Mouse (Mus musculus) forebrain, embryonic 15.5 days (tissue): ENCODE data around the gene Kif24. TPM values are rescaled to one million over a fixed set of nuclear protein-coding genes. Genes with fewer than 3 reads are reported as not detected.
A peak's percentile ranks its signal among the peaks of the same experiment; 100 is the strongest.

Experiments used
- ATAC-seq: fragments of 200-750 bp; cut with Nextera tagmentation; replicated peaks from 2 replicates; pipeline ENCODE4 v1.8.0; 2017; ENCODE audit warnings: mild to moderate bottlenecking, moderate TSS enrichment, moderate library complexity
- H3K27ac ChIP-seq: fragments of 300-500 bp; sonication (generic); replicated peaks from 2 replicates; pipeline ENCODE4 v1.5.1; 2015; ENCODE audit warnings: mild to moderate bottlenecking, inconsistent platforms
- H3K27me3 ChIP-seq: fragments of 300-500 bp; sonication (generic); 2 replicates; pipeline ENCODE4 v1.6.1; 2015; ENCODE audit warnings: inconsistent platforms
- H3K36me3 ChIP-seq: fragments of 300-500 bp; sonication (generic); 2 replicates; pipeline ENCODE4 v1.6.1; 2015; ENCODE audit warnings: mild to moderate bottlenecking, inconsistent platforms
- H3K4me1 ChIP-seq: fragments of 300-500 bp; sonication (generic); 2 replicates; pipeline ENCODE4 v1.6.1; 2015; ENCODE audit warnings: inconsistent platforms
- H3K4me2 ChIP-seq: fragments of 300-500 bp; sonication (generic); replicated peaks from 2 replicates; pipeline ENCODE4 v1.6.1; 2015; ENCODE audit warnings: mild to moderate bottlenecking, inconsistent platforms
- H3K4me3 ChIP-seq: fragments of 300-500 bp; sonication (generic); 2 replicates; pipeline ENCODE4 v1.5.1; 2015; ENCODE audit warnings: mild to moderate bottlenecking, inconsistent platforms
- H3K9ac ChIP-seq: fragments of 300-500 bp; sonication (generic); replicated peaks from 2 replicates; pipeline ENCODE4 v1.6.1; 2015; ENCODE audit warnings: mild to moderate bottlenecking, inconsistent platforms
- H3K9me3 ChIP-seq: fragments of 300-500 bp; sonication (generic); 2 replicates; pipeline ENCODE4 v1.6.1; 2016; ENCODE audit warnings: inconsistent platforms
- WGBS: fragments of 180-500 bp; shearing (Covaris S2); methylation state at CpG from one replicate; pipeline ENCODE4 v1.1.7; 2015; ENCODE audit warnings: mixed read lengths; 5-methylcytosine and 5-hydroxymethylcytosine counted together
- polyA plus RNA-seq: library from polyadenylated mRNA; unstranded; fragments of >200 nt; fragmentation: Nextera tagmentation; extraction: Ambion mirVana; gene quantifications from 2 replicates; pipeline ENCODE4 v1.2.1, GENCODE M21; 2015

Gene Kif24
- 5.1 and 5.5 TPM in 2 replicates for polyA plus RNA-seq

DNA sequence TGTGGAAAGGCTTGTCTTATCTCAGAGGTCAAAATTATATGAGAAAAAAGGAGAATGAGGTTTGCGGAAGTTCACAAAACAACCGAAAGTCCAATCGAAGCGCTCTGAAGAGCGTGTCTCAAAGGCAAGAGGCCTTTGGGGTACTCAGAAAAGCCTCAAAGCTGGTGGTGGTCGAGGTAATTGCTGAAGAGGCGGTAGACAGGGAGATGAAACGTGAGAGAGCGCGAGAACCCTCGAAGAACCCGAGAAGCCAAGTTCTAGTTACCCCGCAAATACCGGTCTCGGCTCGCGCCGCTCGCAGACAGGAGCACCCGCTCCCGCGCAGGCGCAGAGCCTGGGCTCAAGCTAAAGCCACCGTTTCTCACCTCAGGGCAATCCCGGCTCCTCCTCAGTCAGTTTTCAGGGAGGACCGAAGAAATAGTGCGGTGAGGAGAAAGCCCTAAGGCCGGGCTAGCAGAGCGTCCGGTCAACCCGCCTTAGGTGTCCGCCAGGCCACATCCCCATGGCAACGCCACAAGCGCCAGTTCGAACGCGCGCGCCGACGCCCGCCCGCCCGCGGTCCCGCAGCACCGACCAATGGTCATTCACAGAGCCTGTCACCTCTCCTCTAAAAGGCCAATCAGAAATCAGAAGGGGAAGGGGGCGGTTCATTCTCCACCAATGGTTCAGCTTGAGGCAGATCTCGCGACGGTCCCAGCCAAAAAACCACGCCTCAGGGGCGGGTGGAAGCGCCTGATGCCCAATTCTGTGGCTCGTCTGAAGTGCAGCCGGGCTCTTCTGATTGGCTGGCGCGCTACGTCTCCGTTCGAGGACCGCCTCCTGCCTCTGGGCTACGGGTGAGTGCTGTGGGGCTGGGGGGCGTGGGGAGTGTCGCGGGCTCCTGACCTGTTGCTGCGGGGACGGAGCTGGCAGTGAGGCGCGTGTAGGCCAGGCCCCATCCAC lies at the start of gene Kif24, which contains the start of gene Nudt2:
Gene Kif24, minus strand, starts transcription at position 543 of the 942 bp plus-strand sequence.
Gene Nudt2, plus strand, starts transcription at position 807 of the 942 bp plus-strand sequence.
- Histone ChIP-seq H3K27ac (peak within 1 kb of the TSS; percentile 62), H3K27me3 (no peaks in the 10 kb centered on the region), H3K9ac (peak within 1 kb of the TSS; percentile 63), H3K4me1 (peaks cover 25% of the 10 kb centered on the region), H3K9me3 (no peaks in the 10 kb centered on the region), H3K36me3 (no peaks in the 10 kb centered on the region), H3K4me2 (peak within 1 kb of the TSS; percentile 57), H3K4me3 (peak within 1 kb of the TSS; percentile 80)
- ATAC-seq = peak; percentile 98
- 0% methylated on average over 70 of the region's 70 CpGs for WGBS

GRCm38 (mm10) chr4:41513714-41514113 lies 49.0 kb upstream of the Kif24 start:
- H3K27ac ChIP-seq = 0 out of 2 replicates have a peak overlapping the region, but pooled peaks have one; percentile 31
- ATAC-seq = no peak
- 26% methylated on average over 8 of the region's 8 CpGs for WGBS

GRCm38 (mm10) chr4:41513309-41513708 lies 48.6 kb upstream of the Kif24 start:
- H3K4me2 ChIP-seq = no peak overlapping the region
- H3K9me3 ChIP-seq = no peaks in the 10 kb centered on the region
- WGBS = 14% methylated on average over 4 of the region's 4 CpGs
- ATAC-seq = peak; percentile 55; the same call in 1 of the 2 replicates
- no peak overlapping the region for H3K9ac ChIP-seq
- H3K27me3 ChIP-seq = no peaks in the 10 kb centered on the region
- H3K4me1 ChIP-seq = peaks cover 6% of the 10 kb centered on the region
- no peak overlapping the region for H3K4me3 ChIP-seq
- 0 out of 2 replicates have a peak overlapping the region, but pooled peaks have one; percentile 31 for H3K27ac ChIP-seq
- no peaks in the 10 kb centered on the region for H3K36me3 ChIP-seq

More at GRCm38 (mm10) chr4:41513714-41514113, 49.0 kb upstream of the Kif24 start:
- Histone ChIP-seq H3K4me2 (no peak overlapping the region), H3K9me3 (no peaks in the 10 kb centered on the region), H3K27me3 (no peaks in the 10 kb centered on the region), H3K36me3 (no peaks in the 10 kb centered on the region), H3K4me3 (no peak overlapping the region), H3K4me1 (peaks cover 6% of the 10 kb centered on the region), H3K9ac (no peak overlapping the region)

DNA sequence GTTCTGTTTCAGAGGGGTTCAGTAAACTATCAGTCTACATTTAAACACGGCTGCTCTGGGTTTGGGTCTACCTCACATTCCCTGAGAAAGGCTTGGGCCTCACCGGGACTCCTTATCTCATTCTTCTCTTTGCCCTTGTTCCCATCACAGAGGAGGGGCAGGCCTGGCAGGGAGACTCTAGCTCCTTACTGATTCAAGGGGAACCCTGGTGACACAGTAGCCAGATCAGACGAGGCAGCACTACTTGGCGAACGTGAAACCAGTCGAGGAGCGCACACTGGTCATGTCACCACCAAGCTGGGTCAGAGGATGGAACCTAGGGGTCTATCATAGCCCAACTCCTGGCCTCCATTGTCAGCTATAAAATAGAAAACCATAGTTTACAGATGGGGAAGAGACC lies 43.3 kb upstream of the Kif24 start:
- H3K27ac ChIP-seq = no peak overlapping the region
- no peaks in the 10 kb centered on the region for H3K36me3 ChIP-seq
- ATAC-seq = no peak
- H3K9ac ChIP-seq = peak overlapping the region; percentile 67; the same call in 1 of the 2 replicates
- H3K4me2 ChIP-seq = peak overlapping the region; percentile 72; the same call in 1 of the 2 replicates
- 49% methylated on average over 7 of the region's 7 CpGs for WGBS
- H3K9me3 ChIP-seq = no peaks in the 10 kb centered on the region
- peaks cover 20% of the 10 kb centered on the region for H3K4me1 ChIP-seq
- H3K27me3 ChIP-seq = no peaks in the 10 kb centered on the region
- H3K4me3 ChIP-seq = no peak overlapping the region

GRCm38 (mm10) chr4:41507326-41507924 lies 42.7 kb upstream of the Kif24 start:
- Histone ChIP-seq H3K9me3 (no peaks in the 10 kb centered on the region), H3K9ac (peak overlapping the region; percentile 67), H3K4me3 (peak overlapping the region; percentile 53), H3K36me3 (no peaks in the 10 kb centered on the region), H3K27me3 (peaks cover 2% of the 10 kb centered on the region; the same call in 1 of the 2 replicates), H3K27ac (peak overlapping the region; percentile 72), H3K4me1 (peaks cover 26% of the 10 kb centered on the region), H3K4me2 (peak overlapping the region; percentile 72)
- peak; percentile 23 for ATAC-seq
- 1% methylated on average over 22 of the region's 22 CpGs for WGBS

GRCm38 (mm10) chr4:41506906-41507305 lies 42.2 kb upstream of the Kif24 start:
- under 1% methylated on average over 29 of the region's 29 CpGs for WGBS

DNA sequence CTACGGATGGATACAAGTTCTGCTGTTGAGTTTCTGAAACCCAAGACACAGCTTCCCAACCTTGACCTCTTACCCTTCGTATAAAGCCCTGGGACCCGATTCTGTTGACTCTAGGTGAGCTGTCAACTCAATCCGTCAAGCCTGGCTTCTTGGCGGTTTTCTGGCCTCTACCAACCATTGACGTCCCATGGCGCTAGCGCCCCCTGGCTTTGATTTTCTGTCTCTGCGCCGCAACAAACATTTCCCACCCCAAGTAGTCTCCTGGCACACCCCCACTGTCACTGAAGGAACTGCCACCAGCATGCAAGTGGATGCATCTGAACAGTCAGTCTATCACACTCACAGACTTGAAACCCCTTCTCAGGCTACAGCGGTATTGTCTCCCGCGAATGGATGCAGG lies 41.5 kb upstream of the Kif24 start:
- Histone ChIP-seq H3K36me3 (no peaks in the 10 kb centered on the region), H3K9ac (no peak overlapping the region), H3K27me3 (peaks cover 9% of the 10 kb centered on the region; the same call in 1 of the 2 replicates), H3K4me3 (peak overlapping the region; percentile 53; the same call in 1 of the 2 replicates), H3K27ac (peak overlapping the region; percentile 72; the same call in 1 of the 2 replicates), H3K9me3 (no peaks in the 10 kb centered on the region), H3K4me2 (peak overlapping the region; percentile 72), H3K4me1 (peaks cover 30% of the 10 kb centered on the region)
- 17% methylated on average over 13 of the region's 13 CpGs for whole genome bisulfite sequencing
- ATAC-seq = no peak

More at GRCm38 (mm10) chr4:41506906-41507305, 42.2 kb upstream of the Kif24 start:
- H3K4me3 ChIP-seq = peak overlapping the region; percentile 53
- peak overlapping the region; percentile 72 for H3K4me2 ChIP-seq
- H3K36me3 ChIP-seq = no peaks in the 10 kb centered on the region
- peak overlapping the region; percentile 67 for H3K9ac ChIP-seq
- peaks cover 30% of the 10 kb centered on the region for H3K4me1 ChIP-seq
- H3K9me3 ChIP-seq = no peaks in the 10 kb centered on the region
- H3K27ac ChIP-seq = peak overlapping the region; percentile 72
- H3K27me3 ChIP-seq = peaks cover 4% of the 10 kb centered on the region; the same call in 1 of the 2 replicates
- peak; percentile 82 for ATAC-seq

DNA sequence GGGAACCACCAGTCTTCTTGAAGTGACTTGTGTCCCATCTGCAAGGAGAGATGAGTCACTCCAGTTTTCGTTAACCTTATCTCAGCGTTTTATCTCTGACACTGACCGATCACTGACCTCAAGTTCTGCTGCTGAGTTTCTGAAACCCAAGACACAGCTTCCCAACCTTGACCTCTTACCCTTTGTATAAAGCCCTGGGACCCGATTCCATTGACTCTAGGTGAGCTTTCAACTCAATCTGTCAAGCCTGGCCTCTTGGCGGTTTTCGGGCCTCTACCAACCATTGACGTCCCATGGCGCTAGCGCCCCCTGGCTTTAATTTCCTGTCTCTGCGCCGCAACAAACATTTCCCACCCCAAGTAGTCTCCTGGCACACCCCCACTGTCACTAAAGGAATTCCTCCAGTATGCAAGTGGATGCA lies 40.5 kb upstream of the Kif24 start:
- ATAC-seq = no peak
- no peak overlapping the region for H3K27ac ChIP-seq
- H3K9ac ChIP-seq = no peak overlapping the region
- WGBS = 58% methylated on average over 11 of the region's 11 CpGs
- H3K4me2 ChIP-seq = no peak overlapping the region
- H3K27me3 ChIP-seq = peaks cover 18% of the 10 kb centered on the region
- no peak overlapping the region for H3K4me3 ChIP-seq
- H3K36me3 ChIP-seq = no peaks in the 10 kb centered on the region
- H3K4me1 ChIP-seq = peaks cover 30% of the 10 kb centered on the region
- H3K9me3 ChIP-seq = no peaks in the 10 kb centered on the region

DNA sequence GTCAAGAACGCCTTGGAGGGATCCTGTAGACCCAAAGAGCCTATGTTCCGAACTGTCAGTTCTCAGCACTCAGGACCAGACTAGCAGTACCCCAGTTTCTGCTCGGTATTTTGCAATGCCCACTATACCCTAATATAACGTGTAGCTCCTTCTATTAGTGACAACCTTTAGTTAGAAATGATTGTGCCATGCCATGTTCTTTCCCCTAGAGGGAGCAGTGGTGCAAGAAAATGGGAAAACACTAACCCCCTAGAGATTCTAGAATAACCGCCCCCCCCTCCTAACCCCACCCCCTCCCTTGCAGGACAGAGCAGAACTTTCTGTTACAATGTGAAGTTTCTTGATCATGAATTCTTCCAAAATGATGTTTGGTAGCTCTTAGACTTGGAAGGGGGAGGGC lies 39.6 kb upstream of the Kif24 start:
- WGBS = 77% methylated on average over 5 of the region's 5 CpGs
- peaks cover 27% of the 10 kb centered on the region for H3K27me3 ChIP-seq
- no peak overlapping the region for H3K4me2 ChIP-seq
- no peak overlapping the region for H3K4me3 ChIP-seq
- H3K36me3 ChIP-seq = no peaks in the 10 kb centered on the region
- H3K27ac ChIP-seq = no peak overlapping the region
- H3K9ac ChIP-seq = no peak overlapping the region
- no peaks in the 10 kb centered on the region for H3K9me3 ChIP-seq
- no peak for ATAC-seq
- H3K4me1 ChIP-seq = peaks cover 30% of the 10 kb centered on the region

GRCm38 (mm10) chr4:41502986-41503412 lies 38.3 kb upstream of the Kif24 start, which contains the start of gene AI464131:
TSS of gene AI464131 (minus strand) at chr4:41503076.
- peak within 1 kb of the TSS; percentile 26; the same call in 1 of the 2 replicates for H3K9ac ChIP-seq
- H3K27me3 ChIP-seq = peaks cover 36% of the 10 kb centered on the region
- H3K36me3 ChIP-seq = no peaks in the 10 kb centered on the region
- peak within 1 kb of the TSS; percentile 50 for H3K4me2 ChIP-seq
- H3K9me3 ChIP-seq = no peaks in the 10 kb centered on the region
- WGBS = 1% methylated on average over 18 of the region's 18 CpGs
- peaks cover 42% of the 10 kb centered on the region for H3K4me1 ChIP-seq
- peak within 1 kb of the TSS; percentile 34 for H3K4me3 ChIP-seq
- H3K27ac ChIP-seq = no peak within 1 kb of the TSS
- ATAC-seq = peak; percentile 87

- Histone ChIP-seq H3K27ac (no peak overlapping the region), H3K4me2 (peak overlapping the region; percentile 50), H3K36me3 (no peaks in the 10 kb centered on the region), H3K4me3 (peak overlapping the region; percentile 34), H3K4me1 (peaks cover 42% of the 10 kb centered on the region), H3K9ac (peak overlapping the region; percentile 26; the same call in 1 of the 2 replicates), H3K27me3 (peaks cover 43% of the 10 kb centered on the region), H3K9me3 (no peaks in the 10 kb centered on the region)
- WGBS = 8% methylated on average over 20 of the region's 20 CpGs
- ATAC-seq = peak; percentile 33
Measured at GRCm38 (mm10) chr4:41502171-41502940, 37.7 kb upstream of the Kif24 start.
